Mouse (Mus musculus): ENCODE results near the gene Lmf1. TPM values are rescaled to one million over a fixed set of nuclear protein-coding genes. Genes with fewer than 3 reads are reported as not detected.

The Lmf1 gene
- polyA plus RNA-seq, 1 experiment from 2014 or later: 36.9 TPM

- ATAC-seq (replicated peaks; ENCODE audit: extremely low read depth, insufficient read depth, low FRiP score): no peak
- Histone ChIP-seq H3K9ac (ENCODE audit: low read length) (no peak overlapping the region), H3K9me3 (replicated peaks; ENCODE audit: control insufficient read depth, low read length) (no peaks in the 10 kb centered on the region), H3K4me2 (ENCODE audit: low read depth, low read length) (no peak overlapping the region), H3K4me1 (ENCODE audit: control insufficient read depth, insufficient read depth, low read length) (no peaks in the 10 kb centered on the region), H3K4me3 (ENCODE audit: low read length) (no peak overlapping the region), H3K27me3 (ENCODE audit: control insufficient read depth, insufficient read depth, low read length) (peaks cover 7% of the 10 kb centered on the region), H3K27ac (ENCODE audit: low read length) (no peak overlapping the region), H3K36me3 (ENCODE audit: control insufficient read depth, insufficient read depth) (no peaks in the 10 kb centered on the region)
- WGBS: 76% methylated on average over 4 of the region's 4 CpGs
Measured at GRCm38 (mm10) chr17:25681636-25682035, 102.8 kb downstream of the Lmf1 start.

DNA sequence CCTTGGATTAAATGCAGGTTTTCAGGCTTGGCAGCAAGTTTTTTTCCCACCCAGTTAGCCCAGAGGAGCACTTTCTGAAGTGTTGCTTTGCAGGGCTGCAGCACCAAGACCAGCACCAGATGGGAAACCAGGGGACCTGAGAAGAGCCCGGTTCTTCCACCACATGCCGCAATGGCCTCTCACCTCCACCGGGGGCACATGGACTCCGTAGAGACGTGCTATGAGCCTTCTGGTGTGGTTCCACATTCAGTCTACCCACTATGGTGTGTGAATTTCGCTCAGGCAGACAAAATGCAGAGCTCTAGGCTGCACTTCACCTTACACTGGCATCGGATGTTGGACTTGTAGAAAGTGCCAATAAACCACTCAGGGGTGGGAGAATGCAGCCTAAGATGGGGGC is 107.4 kb downstream of the Lmf1 start:
- no peaks in the 10 kb centered on the region for H3K9me3 ChIP-seq (replicated peaks; ENCODE audit: control insufficient read depth, low read length)
- H3K27ac ChIP-seq (ENCODE audit: low read length): no peak overlapping the region
- ATAC-seq (replicated peaks; ENCODE audit: extremely low read depth, insufficient read depth, low FRiP score): no peak
- WGBS: 41% methylated on average over 7 of the region's 7 CpGs
- H3K4me2 ChIP-seq (ENCODE audit: low read depth, low read length): no peak overlapping the region
- H3K4me3 ChIP-seq (ENCODE audit: low read length): no peak overlapping the region
- peaks cover 7% of the 10 kb centered on the region for H3K27me3 ChIP-seq (ENCODE audit: control insufficient read depth, insufficient read depth, low read length)
- H3K9ac ChIP-seq (ENCODE audit: low read length): no peak overlapping the region
- H3K36me3 ChIP-seq (ENCODE audit: control insufficient read depth, insufficient read depth): no peaks in the 10 kb centered on the region
- H3K4me1 ChIP-seq (ENCODE audit: control insufficient read depth, insufficient read depth, low read length): no peaks in the 10 kb centered on the region

DNA sequence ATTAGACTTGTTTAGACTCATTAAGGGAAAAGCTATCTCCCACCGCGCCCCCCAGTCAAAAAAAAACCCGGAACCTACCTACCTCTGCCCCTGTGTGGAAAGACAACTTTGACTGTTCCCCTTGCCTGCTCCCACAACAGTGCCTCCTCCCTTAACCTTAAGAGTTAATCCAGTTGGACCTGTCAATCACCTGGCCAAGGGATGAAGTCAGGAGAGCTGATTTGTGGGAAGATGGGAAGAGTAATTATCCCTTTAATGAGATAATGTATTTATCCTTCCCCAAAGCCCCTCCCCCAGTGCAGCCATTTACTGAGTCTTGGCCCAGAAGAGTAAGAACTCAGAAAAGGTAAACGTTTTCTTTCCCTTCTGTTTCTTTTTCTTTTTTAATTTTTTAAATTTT is 110.0 kb downstream of the Lmf1 start:
- 71% methylated on average over 4 of the region's 4 CpGs for WGBS
- Histone ChIP-seq H3K27ac (ENCODE audit: low read length) (no peak overlapping the region), H3K36me3 (ENCODE audit: control insufficient read depth, insufficient read depth) (no peaks in the 10 kb centered on the region), H3K27me3 (ENCODE audit: control insufficient read depth, insufficient read depth, low read length) (peaks cover 7% of the 10 kb centered on the region), H3K4me3 (ENCODE audit: low read length) (no peak overlapping the region), H3K9ac (ENCODE audit: low read length) (no peak overlapping the region), H3K4me2 (ENCODE audit: low read depth, low read length) (no peak overlapping the region), H3K9me3 (replicated peaks; ENCODE audit: control insufficient read depth, low read length) (no peaks in the 10 kb centered on the region), H3K4me1 (ENCODE audit: control insufficient read depth, insufficient read depth, low read length) (no peaks in the 10 kb centered on the region)
- no peak for ATAC-seq (replicated peaks; ENCODE audit: extremely low read depth, insufficient read depth, low FRiP score)

DNA sequence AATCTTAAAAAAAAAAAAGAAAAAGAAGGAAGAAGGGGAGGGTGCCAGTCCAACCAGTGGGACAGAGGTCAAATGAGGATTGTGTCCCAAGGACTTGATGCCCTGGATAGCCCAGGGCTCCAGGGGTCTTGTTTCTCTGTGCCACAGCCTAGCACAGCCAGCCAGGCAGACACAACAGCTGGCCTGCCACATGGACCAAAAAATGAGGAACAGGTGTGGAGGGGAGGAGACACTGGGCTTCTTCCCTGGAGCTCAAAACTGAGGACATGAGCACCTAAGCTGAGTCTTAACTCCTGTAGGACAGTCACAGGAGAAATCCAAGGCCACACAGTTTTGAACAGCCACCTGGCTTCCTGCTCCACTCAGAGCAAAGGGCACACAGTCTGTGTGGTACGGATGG is 117.4 kb downstream of the Lmf1 start:
- Histone ChIP-seq H3K4me1 (ENCODE audit: control insufficient read depth, insufficient read depth, low read length) (no peaks in the 10 kb centered on the region), H3K36me3 (ENCODE audit: control insufficient read depth, insufficient read depth) (no peaks in the 10 kb centered on the region), H3K27ac (ENCODE audit: low read length) (no peak overlapping the region), H3K9me3 (replicated peaks; ENCODE audit: control insufficient read depth, low read length) (no peaks in the 10 kb centered on the region), H3K9ac (ENCODE audit: low read length) (no peak overlapping the region), H3K4me3 (ENCODE audit: low read length) (no peak overlapping the region), H3K27me3 (ENCODE audit: control insufficient read depth, insufficient read depth, low read length) (no peaks in the 10 kb centered on the region; the same call in 1 of the 2 replicates), H3K4me2 (ENCODE audit: low read depth, low read length) (no peak overlapping the region)
- 29% methylated on average over 1 of the region's 1 CpGs for WGBS
- ATAC-seq (replicated peaks; ENCODE audit: extremely low read depth, insufficient read depth, low FRiP score): no peak

GRCm38 (mm10) chr17:25698446-25698845 is 119.6 kb downstream of the Lmf1 start:
- Histone ChIP-seq H3K4me3 (ENCODE audit: low read length) (no peak overlapping the region), H3K9ac (ENCODE audit: low read length) (no peak overlapping the region), H3K4me1 (ENCODE audit: control insufficient read depth, insufficient read depth, low read length) (no peaks in the 10 kb centered on the region), H3K9me3 (replicated peaks; ENCODE audit: control insufficient read depth, low read length) (no peaks in the 10 kb centered on the region), H3K27me3 (ENCODE audit: control insufficient read depth, insufficient read depth, low read length) (no peaks in the 10 kb centered on the region; the same call in 1 of the 2 replicates), H3K4me2 (ENCODE audit: low read depth, low read length) (no peak overlapping the region), H3K27ac (ENCODE audit: low read length) (no peak overlapping the region), H3K36me3 (ENCODE audit: control insufficient read depth, insufficient read depth) (no peaks in the 10 kb centered on the region)
- WGBS: 14% methylated on average over 7 of the region's 7 CpGs
- no peak for ATAC-seq (replicated peaks; ENCODE audit: extremely low read depth, insufficient read depth, low FRiP score)

GRCm38 (mm10) chr17:25700863-25701496 is 122.1 kb downstream of the Lmf1 start:
- H3K36me3 ChIP-seq (ENCODE audit: control insufficient read depth, insufficient read depth): no peaks in the 10 kb centered on the region
- 58% methylated on average over 9 of the region's 9 CpGs for WGBS
- H3K27ac ChIP-seq (ENCODE audit: low read length): no peak overlapping the region
- no peak overlapping the region for H3K4me2 ChIP-seq (ENCODE audit: low read depth, low read length)
- no peaks in the 10 kb centered on the region for H3K9me3 ChIP-seq (replicated peaks; ENCODE audit: control insufficient read depth, low read length)
- H3K27me3 ChIP-seq (ENCODE audit: control insufficient read depth, insufficient read depth, low read length): no peaks in the 10 kb centered on the region; the same call in 1 of the 2 replicates
- ATAC-seq (replicated peaks; ENCODE audit: extremely low read depth, insufficient read depth, low FRiP score): no peak
- H3K9ac ChIP-seq (ENCODE audit: low read length): no peak overlapping the region
- H3K4me1 ChIP-seq (ENCODE audit: control insufficient read depth, insufficient read depth, low read length): no peaks in the 10 kb centered on the region
- no peak overlapping the region for H3K4me3 ChIP-seq (ENCODE audit: low read length)

DNA sequence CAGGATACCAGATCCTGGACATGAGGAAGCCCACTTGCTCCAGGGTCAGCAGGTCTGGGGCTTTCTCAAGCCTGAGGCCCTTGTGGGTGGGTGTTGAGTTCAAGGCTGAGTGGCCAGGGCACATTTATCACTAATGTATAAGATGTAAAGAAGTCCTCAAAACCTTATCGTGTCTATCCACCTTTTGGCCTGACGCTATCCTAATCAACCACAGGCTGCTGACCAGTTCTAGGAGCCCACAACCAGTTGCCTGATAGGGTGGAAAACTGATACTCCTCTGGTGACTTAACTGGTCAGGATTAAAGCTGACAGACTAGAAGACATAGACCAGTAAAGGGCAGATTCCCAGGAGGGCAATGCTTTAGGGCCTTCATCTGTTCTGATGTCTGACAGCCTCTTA is 131.1 kb downstream of the Lmf1 start:
- Histone ChIP-seq H3K4me1 (ENCODE audit: control insufficient read depth, insufficient read depth, low read length) (no peaks in the 10 kb centered on the region), H3K4me2 (ENCODE audit: low read depth, low read length) (no peak overlapping the region), H3K9ac (ENCODE audit: low read length) (no peak overlapping the region), H3K27me3 (ENCODE audit: control insufficient read depth, insufficient read depth, low read length) (no peaks in the 10 kb centered on the region; the same call in 1 of the 2 replicates), H3K4me3 (ENCODE audit: low read length) (no peak overlapping the region), H3K9me3 (replicated peaks; ENCODE audit: control insufficient read depth, low read length) (peaks cover 4% of the 10 kb centered on the region), H3K27ac (ENCODE audit: low read length) (no peak overlapping the region), H3K36me3 (ENCODE audit: control insufficient read depth, insufficient read depth) (no peaks in the 10 kb centered on the region)
- ATAC-seq (replicated peaks; ENCODE audit: extremely low read depth, insufficient read depth, low FRiP score): no peak
- WGBS: 73% methylated on average over 2 of the region's 2 CpGs

- Histone ChIP-seq H3K4me3 (ENCODE audit: low read length) (no peak overlapping the region), H3K27me3 (ENCODE audit: control insufficient read depth, insufficient read depth, low read length) (peaks cover under 1% of the 10 kb centered on the region; the same call in 1 of the 2 replicates), H3K4me2 (ENCODE audit: low read depth, low read length) (no peak overlapping the region), H3K9me3 (replicated peaks; ENCODE audit: control insufficient read depth, low read length) (peaks cover 4% of the 10 kb centered on the region), H3K9ac (ENCODE audit: low read length) (no peak overlapping the region), H3K4me1 (ENCODE audit: control insufficient read depth, insufficient read depth, low read length) (no peaks in the 10 kb centered on the region), H3K27ac (ENCODE audit: low read length) (no peak overlapping the region), H3K36me3 (ENCODE audit: control insufficient read depth, insufficient read depth) (no peaks in the 10 kb centered on the region)
- no peak for ATAC-seq (replicated peaks; ENCODE audit: extremely low read depth, insufficient read depth, low FRiP score)
- 54% methylated on average over 4 of the region's 4 CpGs for WGBS
Measured at GRCm38 (mm10) chr17:25711136-25711535, 132.3 kb downstream of the Lmf1 start.
